Mouse (Mus musculus) E14TG2a.4 (cell line): Measurements from ENCODE around the gene Gtf2h5.

ENCODE experiments used
- CTCF ChIP-seq: conservative IDR thresholded peaks from 2 replicates; pipeline ENCODE4 v1.5.1; 2014; ENCODE audit warnings: low read length
- NANOG ChIP-seq: IDR thresholded peaks from 2 replicates; pipeline ENCODE4 v1.6.1; 2014; ENCODE audit warnings: borderline replicate concordance, low read length, mixed read lengths
- POU5F1 ChIP-seq: IDR thresholded peaks from 2 replicates; pipeline ENCODE4 v1.6.1; 2014; ENCODE audit warnings: low read length, borderline replicate concordance

DNA sequence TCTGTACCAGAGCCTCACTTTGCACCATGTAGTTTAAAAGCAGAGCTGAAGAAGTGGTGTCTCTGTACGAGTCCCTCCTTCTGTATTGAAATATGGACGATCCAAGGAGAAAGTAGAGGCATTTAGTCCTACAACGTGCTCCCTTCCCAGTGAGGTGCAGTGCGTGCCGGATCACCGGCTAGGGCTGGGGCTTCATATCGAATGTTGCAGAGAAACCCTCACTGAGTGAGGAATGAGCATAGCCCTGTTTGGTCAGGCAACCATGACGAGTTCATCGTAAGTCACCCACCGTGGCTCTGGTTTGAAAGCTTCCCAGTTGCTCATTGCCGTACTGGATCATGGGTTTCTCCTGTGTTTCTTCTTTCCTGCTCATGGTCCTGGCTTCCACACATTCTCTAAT lies 42.7 kb upstream of the Gtf2h5 start:
- TF ChIP-seq CTCF (no peak), POU5F1 (no peak), NANOG (no peak)
